Mouse (Mus musculus) liver, embryonic 16.5 days (tissue): Measurements from ENCODE around the gene Med6. TPM values are rescaled to one million over a fixed set of nuclear protein-coding genes. Genes with fewer than 3 reads are reported as not detected.

Experiments
- ATAC-seq: fragments of 200-750 bp; cut with Nextera tagmentation; 2 replicates; pipeline ENCODE4 v1.8.0; 2017; ENCODE audit warnings: low read depth, mild to moderate bottlenecking, moderate number of reproducible peaks, moderate library complexity
- H3K27ac ChIP-seq: fragments of 300-500 bp; sonication (generic); 2 replicates; pipeline ENCODE4 v1.5.1; 2014; ENCODE audit warnings: mild to moderate bottlenecking, low read length
- H3K27me3 ChIP-seq: fragments of 300-500 bp; sonication (generic); 2 replicates; pipeline ENCODE4 v1.6.1; 2014; ENCODE audit warnings: low read depth, low read length, mixed read lengths; ENCODE audit not compliant: control insufficient read depth, insufficient read depth
- H3K36me3 ChIP-seq: fragments of 300-500 bp; sonication (generic); 2 replicates; pipeline ENCODE4 v1.6.1; 2014; ENCODE audit warnings: mild to moderate bottlenecking; ENCODE audit not compliant: control insufficient read depth, insufficient read depth
- H3K4me1 ChIP-seq: fragments of 300-500 bp; sonication (generic); 2 replicates; pipeline ENCODE4 v1.6.1; 2014; ENCODE audit warnings: low read depth, low read length, mixed read lengths; ENCODE audit not compliant: control insufficient read depth
- H3K4me2 ChIP-seq: fragments of 300-500 bp; sonication (generic); 2 replicates; pipeline ENCODE4 v1.6.1; 2014; ENCODE audit warnings: low read depth, low read length, mixed read lengths
- H3K4me3 ChIP-seq: fragments of 300-500 bp; sonication (generic); 2 replicates; pipeline ENCODE4 v1.5.1; 2014; ENCODE audit warnings: low read depth, mild to moderate bottlenecking, low read length
- H3K9ac ChIP-seq: fragments of 300-500 bp; sonication (generic); 2 replicates; pipeline ENCODE4 v1.6.1; 2014; ENCODE audit warnings: low read depth, low read length
- H3K9me3 ChIP-seq: fragments of 300-500 bp; sonication (generic); replicated peaks from 2 replicates; pipeline ENCODE4 v1.6.1; 2016; ENCODE audit warnings: low read length; ENCODE audit not compliant: control insufficient read depth
- WGBS: fragments of 180-500 bp; shearing (Covaris S2); extraction: QIAGEN DNeasy Blood & Tissue Kit; methylation state at CpG from one replicate; pipeline ENCODE4 v1.1.7; 2014; ENCODE audit not compliant: insufficient replicate concordance; 5-methylcytosine and 5-hydroxymethylcytosine counted together
- polyA plus RNA-seq: library from polyadenylated mRNA; unstranded; fragments of >200 nt; fragmentation: Nextera tagmentation; extraction: Ambion mirVana; gene quantifications from 2 replicates; pipeline ENCODE4 v1.2.1, GENCODE M21; 2015

Med6 gene
- polyA plus RNA-seq, 1 experiment from 2014 or later: 29.8 TPM

DNA sequence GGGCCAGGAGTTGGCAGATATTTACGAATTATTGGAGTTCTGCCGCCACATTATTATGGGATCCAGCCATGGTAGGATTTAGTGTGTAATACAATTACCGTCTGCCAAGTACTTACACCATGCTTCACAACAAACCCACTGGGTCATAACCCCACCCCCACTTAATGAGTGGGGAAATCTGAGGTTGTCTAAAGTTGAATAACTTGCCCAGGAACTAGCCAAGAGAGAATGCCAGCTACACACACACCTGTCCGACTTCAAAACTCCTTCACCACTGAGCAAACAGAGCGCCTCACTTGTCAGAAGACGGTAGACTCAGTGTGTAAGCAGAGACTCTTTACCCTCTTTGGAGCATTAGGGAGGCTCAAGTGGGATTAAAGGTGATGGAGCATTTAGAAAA, 32.6 kb upstream of the Med6 start:
- Histone ChIP-seq H3K4me3 (no peak overlapping the region), H3K27ac (no peak overlapping the region), H3K4me2 (no peak overlapping the region), H3K36me3 (no peaks in the 10 kb centered on the region), H3K27me3 (peaks cover 28% of the 10 kb centered on the region), H3K9ac (no peak overlapping the region), H3K9me3 (no peaks in the 10 kb centered on the region), H3K4me1 (no peaks in the 10 kb centered on the region; the same call in 1 of the 2 replicates)
- 69% methylated on average over 6 of the region's 6 CpGs for WGBS
- no peak for ATAC-seq

DNA sequence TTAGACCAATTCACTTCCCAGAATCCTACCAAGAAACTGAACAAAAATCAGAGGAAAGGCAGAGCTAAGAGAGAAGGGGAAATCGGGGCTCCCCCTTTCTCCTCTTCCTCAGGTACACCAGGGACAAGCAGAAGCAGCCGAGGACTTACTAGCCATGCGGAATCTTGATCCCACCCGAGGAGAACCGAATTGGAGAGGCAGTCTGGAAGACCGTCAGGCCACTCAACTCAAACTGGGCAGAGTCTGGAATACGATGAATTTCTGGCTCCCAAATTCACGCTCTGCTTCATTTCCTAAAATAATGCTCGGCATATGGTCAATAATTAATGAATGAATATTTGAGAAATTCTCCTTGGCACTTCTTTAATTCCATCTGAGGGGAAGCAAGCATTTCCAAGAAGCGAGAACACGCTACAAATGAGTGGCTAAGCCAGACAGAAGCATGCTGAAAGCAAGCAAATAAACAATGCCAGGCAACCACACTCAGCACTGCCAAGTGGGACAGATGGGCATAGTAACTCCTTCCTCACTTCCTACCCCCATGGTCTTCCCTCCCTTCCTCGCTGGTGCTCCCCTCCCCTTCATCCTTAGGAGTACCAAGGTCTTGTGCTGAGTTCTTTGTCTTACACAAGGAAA, 31.5 kb upstream of the Med6 start:
- Histone ChIP-seq H3K36me3 (no peaks in the 10 kb centered on the region), H3K9me3 (no peaks in the 10 kb centered on the region), H3K27ac (no peak overlapping the region), H3K4me3 (no peak overlapping the region), H3K27me3 (peaks cover 17% of the 10 kb centered on the region), H3K4me2 (no peak overlapping the region), H3K9ac (no peak overlapping the region), H3K4me1 (no peaks in the 10 kb centered on the region; the same call in 1 of the 2 replicates)
- WGBS: 53% methylated on average over 12 of the region's 12 CpGs
- no peak for ATAC-seq

DNA sequence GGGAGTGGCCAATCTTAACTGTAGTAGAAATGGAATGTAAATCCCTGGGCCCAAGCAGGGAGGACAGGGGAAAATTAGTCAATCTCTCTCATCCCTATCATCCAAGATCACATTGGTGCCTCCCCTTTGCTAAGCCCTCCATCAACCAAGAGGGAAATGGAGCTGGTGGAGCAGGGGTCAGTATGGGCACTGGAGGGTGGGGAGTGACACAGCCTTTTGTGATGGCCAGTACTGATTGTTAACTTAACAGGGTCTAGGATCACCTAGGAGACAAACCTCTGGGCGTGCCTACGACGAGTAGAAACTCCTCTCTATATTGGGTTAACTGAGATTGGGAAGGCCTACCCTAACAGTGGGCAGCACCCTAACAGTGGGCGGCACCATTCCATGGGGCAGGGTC, 28.6 kb upstream of the Med6 start:
- ATAC-seq: no peak
- no peaks in the 10 kb centered on the region for H3K36me3 ChIP-seq
- no peak overlapping the region for H3K9ac ChIP-seq
- H3K4me2 ChIP-seq: no peak overlapping the region
- no peak overlapping the region for H3K27ac ChIP-seq
- no peaks in the 10 kb centered on the region; the same call in none of the 2 replicates for H3K27me3 ChIP-seq
- no peaks in the 10 kb centered on the region for H3K4me1 ChIP-seq
- 61% methylated on average over 4 of the region's 4 CpGs for WGBS
- H3K9me3 ChIP-seq: no peaks in the 10 kb centered on the region
- H3K4me3 ChIP-seq: no peak overlapping the region

GRCm38 (mm10) chr12:81619302-81619701, 24.5 kb upstream of the Med6 start:
- Histone ChIP-seq H3K9ac (no peak overlapping the region), H3K27me3 (no peaks in the 10 kb centered on the region; the same call in 1 of the 2 replicates), H3K27ac (no peak overlapping the region), H3K4me3 (no peak overlapping the region), H3K36me3 (no peaks in the 10 kb centered on the region), H3K4me2 (no peak overlapping the region), H3K9me3 (no peaks in the 10 kb centered on the region), H3K4me1 (no peaks in the 10 kb centered on the region)
- WGBS: 7% methylated on average over 5 of the region's 5 CpGs
- no peak for ATAC-seq

DNA sequence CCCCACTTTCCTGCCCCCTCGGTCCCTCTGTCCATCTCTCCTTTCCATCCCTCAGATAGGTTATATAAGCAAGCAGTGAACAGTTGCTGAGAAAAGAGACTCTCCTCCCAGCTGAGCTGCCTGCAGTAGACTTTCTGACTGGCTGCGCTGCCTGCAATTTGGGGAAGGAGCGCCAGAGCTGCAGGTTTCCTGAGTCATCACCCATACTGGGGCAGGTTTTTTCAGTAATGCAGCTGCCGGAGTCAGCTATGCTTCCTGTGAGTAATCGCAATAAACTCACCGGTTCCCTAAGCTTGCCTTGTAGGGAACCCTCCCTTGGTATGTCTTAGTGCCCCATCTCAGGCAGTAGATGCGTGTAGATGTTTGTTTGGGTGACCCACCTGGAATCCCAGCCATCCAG, 22.2 kb upstream of the Med6 start:
- H3K36me3 ChIP-seq: no peaks in the 10 kb centered on the region
- H3K4me1 ChIP-seq: no peaks in the 10 kb centered on the region
- no peaks in the 10 kb centered on the region for H3K9me3 ChIP-seq
- H3K27me3 ChIP-seq: no peaks in the 10 kb centered on the region; the same call in 1 of the 2 replicates
- H3K27ac ChIP-seq: no peak overlapping the region
- no peak overlapping the region for H3K4me3 ChIP-seq
- 31% methylated on average over 7 of the region's 7 CpGs for WGBS
- no peak overlapping the region for H3K9ac ChIP-seq
- ATAC-seq: no peak
- no peak overlapping the region for H3K4me2 ChIP-seq

- H3K36me3 ChIP-seq: no peaks in the 10 kb centered on the region
- H3K4me1 ChIP-seq: no peaks in the 10 kb centered on the region
- no peak for ATAC-seq
- H3K27ac ChIP-seq: no peak overlapping the region
- H3K4me2 ChIP-seq: no peak overlapping the region
- H3K9ac ChIP-seq: no peak overlapping the region
- WGBS: 63% methylated on average over 6 of the region's 6 CpGs
- H3K9me3 ChIP-seq: no peaks in the 10 kb centered on the region
- no peak overlapping the region for H3K4me3 ChIP-seq
- H3K27me3 ChIP-seq: no peaks in the 10 kb centered on the region; the same call in 1 of the 2 replicates
These were observed 21.0 kb upstream of the Med6 start for GRCm38 (mm10) chr12:81615807-81616206.

- H3K27ac ChIP-seq: no peak overlapping the region
- no peaks in the 10 kb centered on the region for H3K4me1 ChIP-seq
- no peaks in the 10 kb centered on the region for H3K9me3 ChIP-seq
- H3K4me2 ChIP-seq: no peak overlapping the region
- no peaks in the 10 kb centered on the region for H3K27me3 ChIP-seq
- no peak for ATAC-seq
- H3K36me3 ChIP-seq: no peaks in the 10 kb centered on the region
- H3K4me3 ChIP-seq: no peak overlapping the region
- no peak overlapping the region for H3K9ac ChIP-seq
These were observed 14.6 kb upstream of the Med6 start for GRCm38 (mm10) chr12:81609445-81609844.

DNA sequence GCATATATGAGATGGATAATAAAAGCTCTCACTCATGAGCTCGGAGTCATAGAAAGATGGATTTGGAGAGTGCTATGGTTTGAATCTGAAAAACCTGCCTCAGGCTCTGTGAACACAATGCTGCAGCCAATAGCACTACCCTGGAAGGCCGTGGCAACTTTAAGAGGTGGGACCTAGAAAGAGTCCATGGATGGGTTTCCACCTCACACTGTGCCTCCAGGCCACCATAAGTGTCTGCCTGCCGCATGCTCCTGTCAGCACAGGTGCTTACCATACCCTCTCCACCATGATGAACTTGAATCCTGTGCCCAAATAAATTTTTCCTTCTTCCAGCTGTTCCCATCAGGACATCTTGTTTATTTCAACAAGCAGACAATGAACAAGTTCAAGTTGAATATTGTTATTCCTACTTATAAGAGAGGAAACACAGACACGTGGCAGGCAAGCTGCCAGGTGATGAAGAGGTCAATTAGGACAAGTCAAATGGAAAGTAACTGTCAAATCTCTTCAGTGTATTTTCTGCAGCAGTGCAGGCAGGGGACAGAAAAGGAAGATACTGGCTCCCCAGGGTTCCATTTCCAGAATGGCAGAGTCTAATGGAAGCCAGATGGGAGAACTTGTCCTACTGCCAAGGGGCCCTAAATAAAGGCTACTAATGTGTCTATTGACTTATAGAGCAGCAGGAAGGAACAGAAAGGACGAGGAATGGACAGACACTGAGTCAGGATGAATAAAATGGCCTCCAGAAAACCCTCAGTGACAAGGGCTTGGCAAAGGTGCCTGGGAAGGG, 10.4 kb upstream of the Med6 start:
- H3K4me3 ChIP-seq: no peak overlapping the region
- H3K4me2 ChIP-seq: no peak overlapping the region
- no peak overlapping the region for H3K9ac ChIP-seq
- 0 out of 2 replicates have a peak, but pooled peaks cover 2% of the 10 kb centered on the region for H3K27me3 ChIP-seq
- no peak overlapping the region for H3K27ac ChIP-seq
- no peak for ATAC-seq
- H3K4me1 ChIP-seq: no peaks in the 10 kb centered on the region
- 41% methylated on average over 5 of the region's 5 CpGs for WGBS
- no peaks in the 10 kb centered on the region for H3K9me3 ChIP-seq
- H3K36me3 ChIP-seq: no peaks in the 10 kb centered on the region

GRCm38 (mm10) chr12:81596547-81597262, 1.9 kb upstream of the Med6 start:
- no peaks in the 10 kb centered on the region for H3K9me3 ChIP-seq
- no peak overlapping the region for H3K4me3 ChIP-seq
- peak overlapping the region; percentile 46 for H3K4me2 ChIP-seq
- H3K36me3 ChIP-seq: no peaks in the 10 kb centered on the region
- peaks cover 15% of the 10 kb centered on the region for H3K4me1 ChIP-seq
- no peak overlapping the region; the same call in 1 of the 2 replicates for H3K9ac ChIP-seq
- 0 out of 2 replicates have a peak, but pooled peaks cover 1% of the 10 kb centered on the region for H3K27me3 ChIP-seq
- ATAC-seq: peak; percentile 25
- peak overlapping the region; percentile 86 for H3K27ac ChIP-seq
- WGBS: 32% methylated on average over 8 of the region's 8 CpGs
